Mouse (Mus musculus) lung, embryonic 16.5 days (tissue): ENCODE measurements around the gene Myo6. TPM values are rescaled to one million over a fixed set of nuclear protein-coding genes. Genes with fewer than 3 reads are reported as not detected.
"Not testable (repeated sequence)": the region's sequence is repeated elsewhere in the genome, so short reads cannot be mapped to it uniquely, and the experiment has no call there.

Experiments
- ATAC-seq: fragments of 200-750 bp; cut with Nextera tagmentation; 2 replicates; pipeline ENCODE4 v1.8.0; 2017; ENCODE audit warnings: low read depth, mild to moderate bottlenecking, moderate library complexity
- H3K27ac ChIP-seq: fragments of 300-500 bp; sonication (generic); 2 replicates; pipeline ENCODE4 v1.5.1; 2014; ENCODE audit warnings: mild to moderate bottlenecking, control low read depth, low read length
- H3K27me3 ChIP-seq: fragments of 300-500 bp; sonication (generic); 2 replicates; pipeline ENCODE4 v1.6.1; 2014; ENCODE audit warnings: low read depth, low read length, mixed read lengths; ENCODE audit not compliant: control insufficient read depth, insufficient read depth
- H3K36me3 ChIP-seq: fragments of 300-500 bp; sonication (generic); 2 replicates; pipeline ENCODE4 v1.6.1; 2014; ENCODE audit warnings: low read length; ENCODE audit not compliant: control insufficient read depth, insufficient read depth
- H3K4me1 ChIP-seq: fragments of 300-500 bp; sonication (generic); replicated peaks from 2 replicates; pipeline ENCODE4 v1.6.1; 2014; ENCODE audit warnings: low read length, mixed read lengths; ENCODE audit not compliant: control insufficient read depth, insufficient read depth
- H3K4me2 ChIP-seq: fragments of 300-500 bp; sonication (generic); 2 replicates; pipeline ENCODE4 v1.6.1; 2014; ENCODE audit warnings: low read depth, low read length, control low read depth
- H3K4me3 ChIP-seq: fragments of 300-500 bp; sonication (generic); 2 replicates; pipeline ENCODE4 v1.5.1; 2014; ENCODE audit warnings: mild to moderate bottlenecking, low read length, control low read depth
- H3K9ac ChIP-seq: fragments of 300-500 bp; sonication (generic); 2 replicates; pipeline ENCODE4 v1.6.1; 2014; ENCODE audit warnings: low read length, control low read depth
- H3K9me3 ChIP-seq: fragments of 300-500 bp; sonication (generic); 2 replicates; pipeline ENCODE4 v1.6.1; 2016; ENCODE audit warnings: low read length; ENCODE audit not compliant: control insufficient read depth
- WGBS: fragments of 180-500 bp; shearing (Covaris S2); extraction: QIAGEN DNeasy Blood & Tissue Kit; methylation state at CpG from one replicate; pipeline ENCODE4 v1.1.7; 2014; 5-methylcytosine and 5-hydroxymethylcytosine counted together
- polyA plus RNA-seq: library from polyadenylated mRNA; unstranded; fragments of >200 nt; fragmentation: Nextera tagmentation; extraction: Ambion mirVana; gene quantifications from 2 replicates; pipeline ENCODE4 v1.2.1, GENCODE M21; 2015

The Myo6 gene
- polyA plus RNA-seq, 1 experiment from 2014 or later: 27.9 TPM

DNA sequence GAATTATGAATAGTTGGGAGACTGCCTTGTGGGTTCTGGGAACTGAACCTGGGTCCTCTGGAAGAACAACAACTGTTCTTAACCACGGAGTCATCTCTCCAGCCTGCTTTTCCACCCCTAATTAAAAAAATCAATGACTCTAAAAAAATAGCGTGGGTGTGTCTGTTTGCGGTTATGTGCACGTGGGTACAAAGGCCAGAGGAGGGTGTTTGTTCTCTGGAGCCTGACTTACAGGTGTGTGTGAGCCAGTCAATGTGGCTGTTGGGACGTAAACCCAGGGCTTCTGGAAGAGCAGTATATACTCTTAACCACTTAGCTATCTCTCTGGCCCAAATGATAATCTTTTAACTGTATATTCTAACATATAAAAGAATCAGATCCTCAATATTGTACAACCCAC, 148.8 kb downstream of the Myo6 start:
- 70% methylated on average over 5 of the region's 5 CpGs for WGBS

DNA sequence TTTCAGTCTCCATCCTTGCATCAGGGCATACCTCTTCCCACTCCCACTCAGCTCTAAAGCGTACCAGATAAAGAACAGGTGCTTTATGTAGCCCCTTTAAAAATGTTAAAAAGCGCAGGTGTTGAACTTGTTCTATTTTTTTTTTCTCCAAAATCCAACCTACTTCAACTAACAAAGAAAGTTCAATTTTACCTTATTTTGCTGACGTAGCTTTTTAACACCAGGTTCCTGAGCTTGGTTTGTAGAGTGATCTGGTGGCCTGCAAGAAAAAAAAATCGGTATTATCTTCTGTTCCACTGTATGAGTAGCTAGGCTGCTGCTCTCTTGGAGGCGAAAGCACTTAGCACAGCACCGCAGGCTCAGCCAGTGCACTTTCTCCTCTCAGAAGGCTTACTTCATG, 151.1 kb downstream of the Myo6 start:
- Histone ChIP-seq H3K9ac (no peak overlapping the region), H3K9me3 (no peaks in the 10 kb centered on the region), H3K4me2 (no peak overlapping the region), H3K4me3 (no peak overlapping the region), H3K4me1 (no peaks in the 10 kb centered on the region), H3K27ac (no peak overlapping the region), H3K27me3 (no peaks in the 10 kb centered on the region), H3K36me3 (no peaks in the 10 kb centered on the region)
- no peak for ATAC-seq
- 88% methylated on average over 6 of the region's 6 CpGs for WGBS

More for the DNA sequence above, 148.8 kb downstream of the Myo6 start:
- Histone ChIP-seq H3K36me3 (0 out of 2 replicates have a peak, but pooled peaks cover 3% of the 10 kb centered on the region), H3K4me1 (no peaks in the 10 kb centered on the region), H3K4me2 (no peak overlapping the region), H3K9ac (no peak overlapping the region), H3K27ac (no peak overlapping the region), H3K9me3 (no peaks in the 10 kb centered on the region), H3K27me3 (no peaks in the 10 kb centered on the region), H3K4me3 (no peak overlapping the region)
- no peak for ATAC-seq

DNA sequence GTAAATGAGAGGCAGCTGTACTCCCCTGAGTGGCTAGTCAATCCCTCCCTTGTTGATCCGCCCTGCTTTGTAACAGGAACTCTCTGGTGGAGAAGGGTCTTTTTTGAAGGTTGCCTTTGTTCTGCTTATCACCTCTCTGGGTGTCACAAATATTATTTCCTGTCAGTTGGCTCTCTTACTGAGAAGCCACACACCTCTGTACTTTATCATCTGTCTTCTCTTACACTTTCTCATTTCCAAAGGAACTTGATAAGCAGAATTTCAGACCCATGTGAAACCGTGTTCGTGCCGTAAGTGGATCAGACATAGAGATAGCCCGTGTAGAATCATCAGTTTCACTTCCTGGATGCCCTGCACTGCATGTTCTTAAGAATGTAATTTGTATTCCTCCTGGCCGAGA, 153.2 kb downstream of the Myo6 start:
- H3K9me3 ChIP-seq: no peaks in the 10 kb centered on the region
- WGBS: 64% methylated on average over 6 of the region's 6 CpGs
- no peak overlapping the region for H3K4me3 ChIP-seq
- H3K9ac ChIP-seq: no peak overlapping the region
- no peak overlapping the region for H3K4me2 ChIP-seq
- H3K36me3 ChIP-seq: no peaks in the 10 kb centered on the region
- no peak overlapping the region for H3K27ac ChIP-seq
- no peaks in the 10 kb centered on the region for H3K4me1 ChIP-seq
- no peaks in the 10 kb centered on the region for H3K27me3 ChIP-seq
- no peak for ATAC-seq

DNA sequence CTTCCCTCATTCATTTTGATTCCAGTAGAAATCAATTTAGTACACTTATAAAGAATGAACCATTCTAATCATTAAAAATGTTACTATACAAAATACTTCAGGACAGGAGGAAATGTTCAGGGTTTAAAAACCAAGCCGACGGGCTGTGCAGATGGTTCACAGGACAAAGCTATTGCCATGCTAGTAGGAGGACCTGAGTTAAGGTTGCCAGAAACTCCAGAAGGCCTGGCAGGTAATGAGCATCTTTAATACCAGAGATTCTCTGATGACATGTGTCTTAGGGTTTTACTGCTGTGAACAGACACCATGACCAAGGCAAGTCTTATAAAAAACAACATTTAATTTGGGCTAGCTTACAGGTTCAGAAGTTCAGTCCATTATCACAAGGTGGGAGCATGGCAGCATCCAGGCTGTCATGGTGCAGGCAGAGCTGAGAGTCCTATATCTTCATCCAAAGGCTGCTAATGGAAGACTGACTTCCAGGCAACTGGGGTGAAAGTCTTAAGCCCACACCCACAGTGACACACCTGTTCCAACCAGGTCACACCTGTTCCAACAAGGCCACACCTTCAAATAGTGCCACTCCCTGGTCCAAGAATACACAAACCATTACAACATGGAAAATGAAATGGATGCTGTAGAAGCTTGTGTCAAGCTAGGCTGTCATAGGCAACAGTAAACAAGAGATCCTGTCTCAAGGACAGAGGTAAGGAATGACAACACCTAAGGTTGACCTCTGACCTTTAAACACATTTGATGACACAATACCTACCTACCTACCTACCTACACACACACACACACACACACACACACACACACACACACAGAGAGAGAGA, 156.4 kb downstream of the Myo6 start:
- H3K27me3 ChIP-seq, H3K9ac ChIP-seq, H3K4me3 ChIP-seq, H3K4me2 ChIP-seq, H3K9me3 ChIP-seq, H3K36me3 ChIP-seq, H3K4me1 ChIP-seq, H3K27ac ChIP-seq, ATAC-seq: not testable (repeated sequence)
- WGBS: 97% methylated on average over 2 of the region's 2 CpGs

DNA sequence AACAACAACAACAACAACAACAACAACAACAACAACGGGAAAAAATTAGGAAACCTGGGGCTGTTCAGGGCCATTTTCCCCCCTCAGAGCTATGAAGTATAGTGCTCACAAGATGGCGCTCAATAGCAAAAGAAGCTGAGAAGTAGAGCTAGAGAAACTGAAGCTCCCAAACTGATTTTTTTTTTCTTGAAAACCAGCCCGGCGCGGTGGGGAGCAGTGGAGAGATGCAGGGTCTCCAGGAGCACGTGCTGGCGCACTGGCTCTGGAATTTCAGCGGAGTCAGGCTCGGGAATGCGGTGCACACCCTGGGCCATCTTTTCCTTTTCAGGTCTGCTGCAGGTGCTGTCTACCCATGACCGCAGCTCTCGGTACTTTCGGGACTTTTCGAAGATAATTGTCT, 167.3 kb downstream of the Myo6 start:
- ATAC-seq: peak; percentile 79
- 18% methylated on average over 14 of the region's 14 CpGs for WGBS
- H3K9ac ChIP-seq: peak overlapping the region; percentile 35; the same call in 1 of the 2 replicates

DNA sequence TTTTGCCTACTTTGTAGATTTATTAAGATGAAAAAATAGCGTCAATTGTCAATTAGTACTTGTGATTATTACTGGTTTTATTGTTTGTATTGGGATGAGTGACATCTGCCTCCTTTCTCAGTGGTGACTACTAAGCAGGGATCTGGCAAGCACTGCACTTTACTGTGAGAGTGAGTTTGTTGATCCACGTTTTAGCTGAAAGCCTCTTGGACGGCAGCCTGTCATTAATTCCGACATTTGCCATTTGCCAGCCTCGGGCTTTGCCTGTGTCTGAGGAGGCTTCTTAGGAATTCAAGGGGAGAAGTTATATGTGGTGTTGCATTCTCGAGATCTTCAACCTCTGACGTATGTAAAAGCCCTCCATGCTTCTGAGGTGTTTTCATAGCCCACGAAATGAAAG, 168.6 kb downstream of the Myo6 start:
- H3K9ac ChIP-seq: no peak overlapping the region
- no peaks in the 10 kb centered on the region for H3K36me3 ChIP-seq
- no peaks in the 10 kb centered on the region for H3K4me1 ChIP-seq
- H3K4me3 ChIP-seq: peak overlapping the region; percentile 14; the same call in 1 of the 2 replicates
- H3K27me3 ChIP-seq: no peaks in the 10 kb centered on the region
- peak overlapping the region; percentile 31 for H3K4me2 ChIP-seq
- no peaks in the 10 kb centered on the region for H3K9me3 ChIP-seq
- ATAC-seq: no peak
- no peak overlapping the region for H3K27ac ChIP-seq
- WGBS: 23% methylated on average over 8 of the region's 8 CpGs

More for the DNA sequence above, 167.3 kb downstream of the Myo6 start:
- no peaks in the 10 kb centered on the region for H3K27me3 ChIP-seq
- no peaks in the 10 kb centered on the region for H3K9me3 ChIP-seq
- H3K4me3 ChIP-seq: peak overlapping the region; percentile 38
- no peaks in the 10 kb centered on the region for H3K36me3 ChIP-seq
- H3K27ac ChIP-seq: no peak overlapping the region
- no peaks in the 10 kb centered on the region for H3K4me1 ChIP-seq
- peak overlapping the region; percentile 62 for H3K4me2 ChIP-seq

DNA sequence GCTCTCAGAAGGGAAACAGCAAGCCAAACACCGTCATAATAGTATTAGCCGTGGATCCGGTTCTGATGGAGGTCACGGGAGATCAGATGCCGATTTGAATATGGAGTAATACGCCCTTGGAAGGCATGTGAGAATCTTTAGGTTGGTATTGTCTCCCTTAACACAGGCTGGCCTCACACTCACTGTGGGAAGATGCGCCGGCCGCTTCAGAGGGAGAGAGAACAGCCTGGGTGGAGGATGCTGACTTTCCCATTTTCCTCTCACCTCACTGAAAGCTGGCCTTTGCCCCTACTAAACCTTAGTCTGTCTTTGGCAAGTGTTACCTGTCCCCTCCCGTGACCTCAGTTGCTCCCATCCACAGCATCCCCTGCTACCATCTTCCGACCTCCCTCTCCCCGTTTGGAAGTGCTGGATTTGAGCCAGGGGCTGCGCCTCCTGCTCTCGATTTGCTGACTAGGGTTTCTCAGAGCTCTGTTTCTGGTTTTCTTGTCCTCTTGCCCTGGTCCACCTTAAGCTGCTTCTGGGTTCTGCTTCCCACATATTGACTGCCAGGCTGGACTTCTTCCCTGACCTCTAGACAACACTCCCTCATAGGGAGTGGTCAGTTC, 169.3 kb downstream of the Myo6 start:
- Histone ChIP-seq H3K36me3 (no peaks in the 10 kb centered on the region), H3K9ac (no peak overlapping the region), H3K27me3 (no peaks in the 10 kb centered on the region), H3K27ac (no peak overlapping the region), H3K4me3 (peak overlapping the region; percentile 14; the same call in 1 of the 2 replicates), H3K9me3 (no peaks in the 10 kb centered on the region), H3K4me2 (peak overlapping the region; percentile 31), H3K4me1 (no peaks in the 10 kb centered on the region)
- ATAC-seq: no peak
- 47% methylated on average over 14 of the region's 14 CpGs for WGBS

DNA sequence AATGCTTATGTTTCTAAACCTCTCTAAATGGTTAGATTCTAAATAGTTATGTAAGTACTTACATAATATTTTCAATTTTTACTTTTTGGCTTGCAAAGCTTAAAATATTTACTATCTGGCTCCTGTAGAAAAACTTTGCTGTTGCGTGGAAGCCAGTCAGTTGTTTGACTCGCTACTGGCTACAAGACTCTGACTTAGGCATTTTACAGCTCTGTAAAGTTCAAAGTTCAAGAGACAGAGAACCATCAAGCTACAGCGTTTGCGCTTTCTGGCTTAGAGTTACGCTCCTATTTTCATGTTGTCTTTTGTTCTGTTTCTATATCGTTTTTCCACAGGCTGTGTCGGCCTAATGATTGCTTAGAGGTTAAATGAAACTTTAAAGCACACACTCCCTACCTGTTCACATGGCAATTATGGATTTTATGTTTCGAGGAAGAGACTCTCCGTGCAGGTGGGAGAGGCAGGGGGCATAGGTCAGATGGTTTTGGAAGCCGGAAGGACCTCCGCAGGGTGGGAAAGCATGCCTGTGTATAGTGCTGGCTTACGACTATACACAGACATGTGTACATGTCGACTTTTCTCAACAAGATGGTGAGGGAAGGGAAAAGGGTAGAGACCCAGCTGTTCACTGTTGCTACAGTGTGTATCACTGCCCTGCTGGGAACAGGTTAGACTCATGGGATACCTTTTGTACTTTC, 171.0 kb downstream of the Myo6 start:
- no peaks in the 10 kb centered on the region for H3K27me3 ChIP-seq

DNA sequence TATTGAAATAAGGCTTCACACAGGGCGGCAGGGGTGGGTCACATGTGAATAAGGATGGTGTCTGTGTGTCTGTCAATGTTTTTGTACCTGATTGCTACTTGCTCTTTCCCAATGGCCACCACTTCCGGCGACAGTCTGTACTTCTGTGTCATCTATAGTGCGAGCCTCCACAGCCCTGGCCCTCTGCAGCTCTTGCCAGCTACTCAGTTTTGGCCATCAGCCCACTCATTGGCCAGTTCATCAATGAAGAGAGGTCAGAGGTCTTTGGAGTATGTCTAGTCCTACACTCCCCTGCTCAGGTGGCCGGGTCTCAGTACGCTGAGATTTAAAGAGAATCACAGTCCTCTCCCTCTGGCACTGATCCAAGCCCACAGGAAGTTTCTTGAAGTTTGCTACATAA, 173.2 kb downstream of the Myo6 start:
- Histone ChIP-seq H3K4me2 (no peak overlapping the region), H3K9ac (no peak overlapping the region), H3K4me1 (no peaks in the 10 kb centered on the region), H3K4me3 (no peak overlapping the region), H3K9me3 (no peaks in the 10 kb centered on the region), H3K36me3 (no peaks in the 10 kb centered on the region), H3K27ac (no peak overlapping the region), H3K27me3 (no peaks in the 10 kb centered on the region)
- ATAC-seq: no peak
- 73% methylated on average over 6 of the region's 6 CpGs for WGBS

More for the DNA sequence above, 171.0 kb downstream of the Myo6 start:
- Histone ChIP-seq H3K9ac (no peak overlapping the region), H3K9me3 (no peaks in the 10 kb centered on the region), H3K4me1 (no peaks in the 10 kb centered on the region), H3K36me3 (no peaks in the 10 kb centered on the region), H3K4me3 (no peak overlapping the region), H3K27ac (no peak overlapping the region), H3K4me2 (no peak overlapping the region)
- no peak for ATAC-seq
- WGBS: 75% methylated on average over 13 of the region's 13 CpGs
